Mouse (Mus musculus): ENCODE data around the gene Zfp503.

Gene Zfp503

DNA sequence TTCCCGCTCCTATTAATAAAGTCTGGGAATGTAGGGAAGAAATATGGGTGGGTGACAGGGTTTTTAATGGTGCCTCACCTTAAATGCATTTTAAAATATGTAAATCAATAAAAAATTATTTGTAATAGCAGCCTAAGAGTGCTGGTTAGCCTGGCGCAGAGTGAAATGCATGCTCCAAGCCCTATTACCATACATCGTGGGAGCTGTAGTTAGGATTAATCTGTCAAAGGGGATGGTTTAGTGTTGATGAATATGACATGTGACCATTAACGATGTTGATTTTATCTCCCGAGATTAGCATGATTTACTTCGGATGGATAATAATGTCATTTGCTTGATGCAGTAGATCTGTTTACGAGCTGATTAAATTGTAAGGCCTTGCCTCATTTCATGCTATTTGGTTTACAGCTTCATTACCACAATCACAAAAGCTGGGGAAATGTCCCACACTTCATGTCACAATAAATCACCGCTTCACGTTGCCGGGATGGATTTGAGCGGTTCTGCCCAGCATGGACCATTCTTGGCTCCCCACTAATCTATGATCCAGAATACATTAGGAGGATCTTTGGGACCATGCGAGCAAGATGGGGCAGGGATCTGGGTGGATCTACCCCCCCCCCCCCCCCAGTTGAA, 21.9 kb downstream of the Zfp503 start:
- DNase-seq = no peak

DNA sequence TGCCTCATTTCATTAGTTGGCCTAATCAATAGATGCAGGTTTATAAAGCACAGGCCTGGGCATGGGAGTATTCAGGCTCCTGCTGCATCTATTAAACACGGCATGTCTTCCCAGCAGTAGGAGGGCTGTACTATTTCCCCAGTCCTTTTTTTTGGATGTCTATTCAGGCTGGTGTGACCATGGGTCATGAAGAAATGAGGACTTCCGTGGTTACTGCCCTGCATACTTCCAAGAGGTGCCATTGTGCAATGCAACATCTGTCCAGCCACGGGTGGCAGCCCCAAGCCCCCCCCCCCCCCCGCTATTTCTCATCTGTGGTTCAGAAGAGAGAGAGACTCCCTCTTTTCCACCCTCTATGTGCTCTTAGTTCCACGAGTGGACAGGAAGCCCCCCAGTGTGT, 23.1 kb downstream of the Zfp503 start:
- no peak for DNase-seq

DNA sequence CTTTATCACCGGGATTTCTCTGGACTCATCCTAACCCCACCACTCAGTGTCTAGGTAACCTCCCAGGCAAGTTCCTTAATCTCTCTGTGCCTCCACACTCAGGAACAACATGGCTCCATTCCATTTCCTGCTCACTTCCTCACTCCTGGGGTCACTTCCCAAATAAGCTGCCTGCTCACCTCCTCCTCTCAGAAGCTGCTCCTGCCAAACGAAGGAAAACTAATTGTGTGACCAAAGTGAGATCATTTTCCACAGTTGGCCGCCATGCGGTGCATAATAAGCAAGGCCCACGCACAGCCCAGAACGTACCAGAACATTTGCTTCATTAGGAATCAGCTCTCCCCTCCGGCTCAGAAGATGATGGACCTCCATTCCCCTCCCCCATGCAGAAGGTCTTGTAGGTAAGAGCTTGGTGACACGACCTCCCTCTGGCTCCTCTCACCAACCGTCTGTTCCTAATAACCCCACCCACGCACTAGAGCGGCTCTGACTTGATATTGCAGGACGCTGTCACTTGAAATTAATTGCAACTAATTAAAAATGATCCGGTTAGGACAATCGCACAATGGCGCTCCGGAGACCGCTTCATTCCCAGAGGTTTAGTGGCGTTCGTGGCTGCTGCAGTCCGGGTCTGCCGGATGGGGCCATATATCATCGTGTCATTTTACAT, 26.9 kb downstream of the Zfp503 start:
- DNase-seq = no peak

DNA sequence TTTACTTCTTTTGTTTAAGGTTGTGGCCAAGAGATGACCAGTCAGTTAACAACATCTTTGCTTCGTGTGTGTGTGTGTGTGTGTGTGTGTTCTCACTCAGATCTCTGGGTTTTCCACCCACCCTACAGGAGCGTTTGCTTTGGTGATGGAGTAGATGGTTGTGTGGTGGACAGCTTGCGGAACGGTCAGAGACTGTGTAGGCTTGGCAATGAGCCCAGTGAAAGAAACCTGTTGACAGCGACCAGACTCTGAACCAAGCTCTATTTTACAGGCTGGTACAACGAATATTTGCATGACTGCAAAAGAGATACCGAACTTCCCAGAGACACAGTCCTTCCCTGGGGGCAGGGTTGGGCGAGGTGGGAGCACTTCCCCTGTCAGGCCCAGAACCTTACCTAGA, 30.2 kb downstream of the Zfp503 start:
- DNase-seq = no peak

DNA sequence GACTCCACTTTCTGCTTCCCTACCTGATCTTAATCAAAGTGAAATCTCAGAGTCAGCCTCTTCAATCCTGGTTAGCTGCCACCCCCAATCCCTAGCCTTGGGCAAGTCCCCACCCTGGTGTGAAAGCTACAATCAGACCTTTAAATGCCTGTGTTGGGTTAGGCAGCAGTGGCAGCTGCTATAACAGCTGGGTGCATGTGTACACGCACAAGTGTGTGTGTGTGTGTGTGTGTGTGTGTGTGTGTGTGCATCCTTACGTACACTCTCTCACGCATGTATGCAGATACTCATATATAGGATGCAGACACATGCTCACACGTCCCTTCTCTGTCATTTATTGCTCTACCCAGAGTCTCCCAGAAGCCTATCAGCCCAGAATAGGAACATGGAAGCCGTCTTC, 30.8 kb downstream of the Zfp503 start:
- DNase-seq = no peak

DNA sequence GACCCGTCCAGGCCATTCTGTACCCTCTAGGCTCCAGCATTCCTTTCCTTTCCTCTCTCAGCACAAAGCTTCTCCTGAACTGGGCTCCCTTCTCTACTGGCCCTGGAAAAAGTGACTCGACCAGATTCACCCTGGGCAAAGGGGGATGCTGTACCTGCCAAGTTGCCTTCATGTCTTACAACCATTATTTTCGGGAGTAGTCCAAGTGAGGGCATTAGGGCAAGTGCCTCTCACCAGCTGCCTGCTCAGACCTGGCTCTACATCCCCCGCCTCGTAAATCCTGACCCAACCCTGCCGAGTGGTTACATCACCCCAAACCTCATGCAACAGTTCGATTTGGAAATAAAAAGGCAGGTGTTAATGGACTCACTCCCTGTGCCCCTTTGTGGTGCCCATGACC, 36.9 kb downstream of the Zfp503 start:
- DNase-seq = no peak

DNA sequence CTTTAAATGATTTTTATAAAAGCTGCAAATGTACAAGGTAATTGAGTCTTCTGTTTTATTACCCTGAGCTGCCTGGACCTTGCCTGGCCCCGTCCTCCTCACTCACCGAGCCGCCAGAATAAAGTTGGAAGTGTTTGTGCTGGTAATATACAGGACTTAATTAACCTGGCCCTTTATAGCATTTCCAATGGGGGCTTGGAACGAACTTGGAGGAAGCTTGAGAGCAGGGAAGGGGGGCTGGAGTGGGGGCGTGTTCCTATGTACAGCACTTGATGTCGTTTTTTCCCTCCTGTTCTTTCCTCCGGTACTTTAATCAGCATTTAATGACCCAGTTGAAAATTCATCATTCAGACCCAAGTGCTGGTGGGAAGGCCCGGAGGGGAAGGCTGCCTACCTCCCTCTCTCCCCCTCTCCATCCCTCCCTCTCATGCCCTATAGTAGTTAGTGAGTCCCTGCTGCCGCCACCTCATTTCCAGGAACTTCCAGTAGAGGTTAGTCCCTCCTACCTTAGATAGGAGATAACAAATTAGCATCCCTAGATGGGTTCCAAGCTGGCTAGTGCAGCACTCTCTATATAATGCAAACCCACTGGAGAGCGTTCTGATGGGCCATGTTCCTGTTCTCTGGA, 37.4 kb downstream of the Zfp503 start:
- DNase-seq = no peak

DNA sequence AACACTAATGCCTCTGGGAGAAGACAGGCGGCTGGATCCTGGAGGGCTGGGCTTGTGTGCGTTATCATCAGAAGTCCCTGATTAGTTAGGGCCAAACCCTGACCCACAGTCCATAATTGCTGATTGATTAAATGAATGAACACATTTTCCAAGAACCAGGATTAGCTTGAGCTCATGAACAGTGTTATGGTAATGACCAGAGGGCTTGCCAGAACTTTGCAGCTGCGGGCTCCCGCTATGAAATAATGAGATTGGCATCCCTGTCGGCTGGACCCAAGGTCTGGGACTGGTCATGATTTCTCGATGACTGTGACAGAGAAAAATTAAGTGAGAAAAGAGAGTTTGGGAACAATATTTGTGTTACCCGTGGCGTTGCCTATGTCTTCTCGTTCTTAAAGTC, 44.5 kb downstream of the Zfp503 start:
- peak; percentile 26 for DNase-seq

DNA sequence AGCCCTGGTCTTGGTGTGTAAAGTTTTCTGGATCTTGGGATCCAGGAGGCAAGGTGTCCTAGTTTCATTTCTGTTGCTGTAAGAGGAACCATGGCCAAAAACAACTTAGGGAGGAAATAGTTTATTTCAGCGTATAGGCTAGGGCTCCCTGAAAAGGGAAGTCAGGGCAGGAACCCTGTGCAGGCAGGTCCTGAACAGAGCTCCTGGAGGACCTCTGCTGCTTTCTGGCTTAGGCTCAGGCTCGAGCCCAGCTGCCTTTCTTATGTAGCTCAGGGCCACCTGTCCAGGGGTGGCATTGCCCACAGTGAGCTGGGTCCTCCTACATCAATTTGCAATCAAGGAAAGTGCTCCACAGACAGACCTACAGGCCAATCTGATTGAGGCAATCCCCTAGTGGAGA, 47.8 kb downstream of the Zfp503 start:
- DNase-seq = no peak

DNA sequence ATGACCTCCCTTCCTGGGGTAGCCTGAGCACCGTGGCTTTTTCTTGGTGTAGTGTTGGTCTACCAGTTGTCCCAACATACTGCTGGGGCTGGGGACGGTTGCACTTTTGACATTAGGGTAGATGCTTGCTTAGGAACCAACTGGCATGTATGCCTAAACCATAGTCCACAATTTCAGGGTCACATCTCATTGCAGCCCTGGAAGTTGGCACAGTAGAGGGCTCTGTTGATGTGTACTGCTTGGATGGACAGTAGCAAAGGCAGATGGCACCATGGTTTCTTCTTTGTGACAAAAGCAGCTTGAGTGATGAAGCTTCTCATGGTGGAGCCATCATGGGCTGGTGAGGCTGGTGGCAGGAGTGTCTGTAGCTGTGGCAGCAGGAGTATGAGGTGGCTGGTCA, 52.3 kb downstream of the Zfp503 start:
- no peak for DNase-seq

DNA sequence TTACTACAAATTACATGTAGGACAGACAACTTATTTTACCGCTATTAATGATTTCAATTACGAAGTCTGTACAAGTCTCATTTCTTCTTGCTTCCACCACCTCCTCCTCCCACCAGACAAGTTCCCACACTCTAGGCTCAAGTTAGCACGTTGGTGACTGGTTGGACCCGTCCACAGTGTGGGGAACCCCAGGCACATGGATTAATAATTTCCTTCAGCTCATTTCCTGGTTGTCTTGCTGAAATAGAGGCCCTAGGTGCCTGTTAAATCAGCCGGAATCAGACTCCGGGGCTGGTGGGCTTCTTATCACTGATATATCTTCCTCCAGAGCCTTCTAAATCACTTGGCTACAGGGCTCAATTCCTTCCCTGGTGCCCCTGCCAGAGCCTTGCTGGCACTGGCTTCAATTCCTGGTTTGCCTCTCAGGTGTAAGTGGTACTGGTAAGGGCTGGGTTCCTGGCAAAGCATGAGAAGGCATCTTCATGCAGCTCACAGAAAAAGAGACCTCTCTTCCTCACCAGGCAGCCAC, 53.2 kb downstream of the Zfp503 start:
- DNase-seq = no peak

Data from lung, postnatal 14 days (tissue).